Mouse (Mus musculus) testis, adult 2 months (tissue): Measurements from ENCODE around the gene Gmfg.

ENCODE experiments used
- CTCF ChIP-seq: fragments of 200-500 bp; IDR thresholded peaks from 2 replicates; pipeline ENCODE4 v1.5.1; 2012; ENCODE audit warnings: low read depth, mild to moderate bottlenecking, inconsistent platforms, low read length, moderate library complexity; ENCODE audit not compliant: control insufficient read depth, insufficient read depth, insufficient replicate concordance
- POLR2A ChIP-seq: fragments of 200-500 bp; IDR thresholded peaks from 2 replicates; pipeline ENCODE4 v1.6.1; 2012; ENCODE audit warnings: low read depth, mild to moderate bottlenecking, inconsistent platforms, low read length, moderate library complexity; ENCODE audit not compliant: control insufficient read depth

- no peak for TF ChIP-seq POLR2A
- no peak for TF ChIP-seq CTCF
Measured at GRCm38 (mm10) chr7:28401030-28401429, 36.2 kb upstream of the Gmfg start.
